Mouse (Mus musculus): ENCODE results near the gene Ascc3. TPM values are rescaled to one million over a fixed set of nuclear protein-coding genes. Genes with fewer than 3 reads are reported as not detected.

Gene Ascc3
- total RNA-seq, 2 experiments from 2014 or later: 10.2 to 12.3 TPM

GRCm38 (mm10) chr10:50892751-50893320 lies 300.4 kb downstream of the Ascc3 start:
- no peak for DNase-seq
- intact Hi-C loops (cut with DNase I): no loop called here

DNA sequence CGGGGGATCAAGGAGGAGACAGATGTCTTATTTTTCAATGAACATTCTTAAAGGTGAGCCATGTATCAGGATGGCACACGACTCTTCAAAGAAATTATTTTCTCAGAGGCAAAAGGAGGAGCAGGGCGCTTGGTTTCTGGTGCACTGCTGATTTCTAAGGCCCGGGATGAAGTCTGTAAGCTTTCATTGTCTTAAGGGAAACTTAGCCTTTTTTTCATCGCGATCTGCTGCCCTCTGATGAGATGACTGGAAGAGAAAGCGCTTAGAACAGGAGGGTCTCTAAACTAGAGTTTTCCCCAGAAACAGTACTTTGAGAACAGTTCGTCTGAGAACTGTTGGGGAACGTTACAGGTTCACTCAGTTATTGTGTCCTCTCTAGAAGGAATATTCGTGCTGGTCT lies 301.1 kb downstream of the Ascc3 start:
- intact Hi-C loops (cut with DNase I): no loop called here
- DNase-seq: no peak

GRCm38 (mm10) chr10:50894170-50894991 lies 301.9 kb downstream of the Ascc3 start, which contains the start of gene Sim1:
Sim1 (plus strand) TSS chr10:50894754.
- DNase-seq: no peak
- intact Hi-C loops (cut with DNase I): no loop called here

- DNase-seq: no peak
- intact Hi-C loops (cut with DNase I): no loop called here
Measured at GRCm38 (mm10) chr10:50895091-50895790, 302.8 kb downstream of the Ascc3 start.

DNA sequence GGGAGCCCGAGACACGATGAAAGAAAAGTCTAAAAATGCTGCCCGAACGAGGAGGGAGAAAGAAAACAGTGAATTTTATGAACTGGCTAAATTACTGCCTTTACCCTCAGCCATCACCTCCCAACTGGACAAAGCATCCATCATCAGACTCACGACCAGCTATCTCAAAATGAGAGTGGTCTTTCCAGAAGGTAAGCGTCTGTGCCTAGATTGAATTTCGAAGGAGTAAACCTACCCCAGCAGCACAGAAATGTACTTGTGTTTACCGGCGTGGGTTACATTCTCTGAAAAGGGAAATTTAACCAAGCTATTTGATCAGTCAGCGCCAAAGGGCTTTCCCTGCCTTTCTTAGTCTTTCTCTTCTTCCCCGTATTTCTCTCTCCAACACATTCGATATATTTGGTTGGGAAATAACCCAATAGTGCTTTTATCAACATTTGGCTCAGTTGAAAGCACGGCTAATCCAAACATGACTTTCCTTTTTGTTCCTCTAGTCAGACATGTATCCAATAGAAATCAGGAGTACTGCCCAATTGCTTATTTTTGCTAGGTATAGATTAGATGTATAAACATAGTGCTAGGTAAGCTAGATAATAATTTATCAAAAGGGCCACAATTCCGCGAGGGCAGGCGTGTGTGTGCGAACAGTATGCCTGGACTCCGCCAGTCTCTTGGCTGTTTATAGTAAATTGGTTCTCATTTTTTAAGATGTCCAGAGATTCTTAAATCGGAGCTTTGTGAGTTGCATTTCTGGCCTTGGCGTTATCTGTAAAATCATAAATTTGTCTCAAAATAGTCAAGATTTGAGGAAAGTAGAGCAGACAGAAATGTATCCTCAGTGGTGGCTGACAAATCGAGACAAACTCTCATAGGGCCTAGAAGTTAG lies 303.7 kb downstream of the Ascc3 start:
- intact Hi-C loops (cut with DNase I): no loop called here
- DNase-seq: no peak

DNA sequence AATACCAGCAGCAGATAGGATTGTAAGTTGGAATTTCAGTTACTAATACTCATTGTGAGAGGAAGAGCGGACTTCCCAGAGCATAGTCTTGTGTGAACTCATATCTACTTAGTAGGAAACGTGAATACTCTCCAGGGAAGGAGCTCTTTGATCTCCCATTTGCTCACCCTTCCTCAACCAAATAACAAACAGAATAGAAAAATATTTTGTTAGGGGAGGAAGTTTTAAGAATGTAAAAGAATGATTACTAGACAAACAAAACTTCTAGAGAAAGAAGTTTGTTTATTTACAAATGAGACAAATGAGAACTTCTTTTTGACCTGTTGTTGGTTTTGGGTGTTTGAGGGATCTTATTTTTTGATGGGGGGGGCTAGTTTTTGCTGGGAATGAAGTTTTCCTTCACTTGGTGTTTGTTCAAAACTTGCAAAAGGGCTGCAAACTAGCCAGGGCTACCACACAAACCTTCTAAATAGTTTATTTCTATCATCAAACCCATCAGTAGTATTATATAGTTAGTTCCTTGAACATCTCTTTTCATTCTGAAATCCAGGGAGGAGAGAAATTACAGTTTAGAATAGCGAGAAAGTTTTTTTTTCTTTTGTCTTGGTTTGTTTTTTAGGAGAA lies 304.4 kb downstream of the Ascc3 start:
- no peak for DNase-seq
- intact Hi-C loops (cut with DNase I): no loop called here

DNA sequence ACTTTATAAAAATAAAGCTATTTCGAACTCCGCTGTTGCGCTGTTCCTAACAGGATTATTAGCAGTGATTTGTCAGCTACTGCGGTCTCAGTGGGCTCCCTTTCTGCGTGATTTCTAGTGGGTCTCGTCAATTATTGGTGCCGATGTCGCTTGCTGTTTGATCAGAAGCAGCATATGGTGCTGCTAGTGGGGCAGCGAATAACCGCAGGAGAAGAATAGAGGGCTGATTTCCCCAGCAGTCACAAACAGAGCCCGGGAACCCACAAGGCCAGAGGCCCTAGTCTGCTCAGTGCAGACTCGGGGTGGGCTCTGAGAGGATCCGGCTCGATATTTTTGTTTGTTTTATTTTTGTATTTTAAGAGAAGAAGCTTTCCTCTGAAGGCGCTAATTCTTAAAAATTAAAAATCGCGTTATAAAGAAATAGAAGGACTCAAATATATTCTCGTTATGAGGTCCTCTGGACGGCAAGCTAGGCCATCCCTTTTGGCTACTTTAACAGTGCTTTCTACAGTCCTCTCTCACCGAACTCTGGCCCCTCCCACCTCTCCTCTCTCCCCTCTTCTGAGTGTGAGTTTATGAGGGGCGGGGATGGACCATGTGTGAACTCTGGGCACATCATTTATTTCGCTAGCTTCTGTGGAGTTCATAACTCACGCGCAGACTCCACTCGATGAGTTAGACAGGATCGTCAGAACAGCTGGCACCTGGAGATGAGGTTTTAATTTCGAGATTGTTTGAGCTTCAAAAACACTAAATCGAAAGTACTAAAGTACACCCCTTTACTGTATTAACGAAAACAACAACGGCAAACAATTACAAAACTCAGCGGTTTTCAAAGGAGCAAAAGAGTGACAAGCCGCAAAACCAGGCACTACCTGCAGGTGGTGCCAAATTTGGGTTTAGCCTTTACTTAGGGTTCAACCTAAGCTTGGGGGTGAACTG lies 305.3 kb downstream of the Ascc3 start:
- DNase-seq: no peak
- intact Hi-C loops (cut with DNase I): no loop called here

DNA sequence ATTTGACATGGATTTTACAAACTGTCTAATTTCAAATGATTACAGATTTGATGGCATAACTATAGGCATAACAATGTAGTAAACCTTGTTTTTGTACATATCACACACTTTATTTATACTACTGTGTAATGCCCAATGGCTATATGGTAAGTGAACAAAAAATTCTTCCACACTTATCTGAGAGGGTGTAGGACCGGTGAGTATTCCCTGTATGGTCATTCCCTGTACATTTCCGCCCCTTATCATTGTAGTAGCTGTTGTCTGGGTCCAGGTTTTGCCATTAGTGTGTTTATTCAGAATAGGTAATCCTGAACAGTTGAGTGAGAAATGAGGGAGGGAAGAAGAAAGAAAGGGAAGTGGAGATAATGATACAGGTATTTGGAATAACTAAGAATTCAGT lies 306.2 kb downstream of the Ascc3 start:
- intact Hi-C loops (cut with DNase I): no loop called here
- no peak for DNase-seq

GRCm38 (mm10) chr10:50899846-50900745 lies 307.6 kb downstream of the Ascc3 start:
- no peak for DNase-seq
- intact Hi-C loops (cut with DNase I): no loop called here

Measured in gastrocnemius, postnatal 36 days (tissue).